Mouse (Mus musculus) adrenal gland (tissue): ENCODE measurements around the gene Slc20a1.

Source experiments
- intact Hi-C: fragments of 180-260 bp; cut with DNase I; formaldehyde crosslinking; loops from one replicate; pipeline ENCODE4 v1.15.1; 2025

Slc20a1 gene

GRCm38 (mm10) chr2:129225251-129225819, 26.8 kb downstream of the Slc20a1 start:
- intact Hi-C loops, result no loop called here

DNA sequence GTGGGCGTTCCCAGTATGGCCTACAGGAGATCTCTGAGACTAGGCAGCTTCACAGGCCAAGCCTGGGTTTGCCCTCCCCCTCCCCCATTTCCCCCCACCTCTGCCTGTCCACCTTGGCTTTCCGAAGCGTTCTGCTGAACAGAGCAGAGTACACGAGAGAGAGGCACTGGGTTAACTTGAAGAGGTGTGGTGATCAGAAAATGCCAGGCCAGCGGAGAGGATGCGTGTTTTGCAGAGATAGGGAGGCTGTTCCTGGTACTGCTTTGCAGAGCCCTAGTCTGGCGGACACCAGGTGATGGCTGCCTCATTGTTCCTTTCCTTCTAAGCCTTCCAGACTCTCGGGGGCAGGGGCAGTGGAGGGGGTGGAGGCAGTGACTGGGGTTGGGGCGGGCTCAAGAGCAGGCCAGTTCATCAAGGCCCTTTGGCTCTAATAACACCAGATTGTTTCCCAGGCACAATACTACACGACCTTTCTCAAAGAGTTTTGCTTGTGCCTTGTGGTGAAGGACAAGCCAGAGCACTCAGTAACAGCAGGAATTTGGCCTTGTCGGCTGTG, 27.8 kb downstream of the Slc20a1 start:
- intact Hi-C loops, result no loop called here

GRCm38 (mm10) chr2:129227011-129227529, 28.5 kb downstream of the Slc20a1 start:
- intact Hi-C loops, result no loop called here

GRCm38 (mm10) chr2:129227709-129228108, 29.1 kb downstream of the Slc20a1 start:
- intact Hi-C loops, result no loop called here

DNA sequence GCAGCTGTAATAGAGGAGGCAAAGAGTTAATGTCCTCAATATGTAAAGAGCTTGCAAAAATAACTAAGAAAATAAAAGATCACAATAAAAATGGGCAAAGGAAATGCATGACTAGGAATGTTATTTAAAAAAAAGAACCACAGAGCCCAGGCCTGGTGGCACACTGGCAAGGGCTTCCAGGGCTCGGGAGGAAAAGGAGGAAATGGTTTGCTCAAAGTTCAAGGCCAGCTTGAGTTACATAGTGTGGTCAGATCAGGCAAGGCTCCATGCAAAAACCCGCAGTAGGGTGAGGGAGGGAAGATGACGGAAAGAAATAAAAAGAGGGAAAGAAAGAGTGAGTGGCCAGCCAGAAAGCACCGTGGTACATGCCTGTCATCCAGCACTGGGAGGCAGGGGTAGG, 30.0 kb downstream of the Slc20a1 start:
- intact Hi-C loops, result no loop called here

- intact Hi-C loops, result no loop called here
These were observed 30.8 kb downstream of the Slc20a1 start for GRCm38 (mm10) chr2:129229316-129229715.

- intact Hi-C loops, result no loop called here
These were observed 33.5 kb downstream of the Slc20a1 start for GRCm38 (mm10) chr2:129232023-129232422.

- intact Hi-C loops, result no loop called here
These were observed 33.9 kb downstream of the Slc20a1 start for GRCm38 (mm10) chr2:129232484-129232883.

GRCm38 (mm10) chr2:129233218-129233617, 34.7 kb downstream of the Slc20a1 start:
- intact Hi-C loops, result no loop called here

GRCm38 (mm10) chr2:129233803-129234477, 35.4 kb downstream of the Slc20a1 start:
- intact Hi-C loops, result no loop called here

- intact Hi-C loops, result no loop called here
These were observed 36.2 kb downstream of the Slc20a1 start for GRCm38 (mm10) chr2:129234731-129235130.

DNA sequence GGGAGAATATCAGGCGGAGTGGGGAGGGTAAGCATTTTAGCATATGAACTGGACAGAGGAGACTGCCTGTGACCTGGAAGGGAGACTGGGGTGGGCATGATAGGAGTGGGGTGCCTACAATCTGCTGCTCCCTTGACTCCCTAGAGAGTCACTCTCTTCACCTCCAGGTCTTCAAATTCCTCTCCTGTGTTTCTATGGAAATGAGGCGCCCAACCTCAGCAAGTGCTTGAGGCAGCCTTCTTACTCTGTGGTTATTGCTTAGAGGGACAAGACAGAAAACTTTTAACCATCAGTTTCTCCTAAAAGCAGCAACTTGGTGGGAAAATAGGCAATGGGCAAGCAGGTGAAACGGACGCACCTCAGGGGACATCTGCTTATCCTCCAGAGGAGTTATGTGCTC, 38.0 kb downstream of the Slc20a1 start:
- intact Hi-C loops, result no loop called here

- intact Hi-C loops, result no loop called here
These were observed 42.3 kb downstream of the Slc20a1 start for GRCm38 (mm10) chr2:129240726-129241432.

DNA sequence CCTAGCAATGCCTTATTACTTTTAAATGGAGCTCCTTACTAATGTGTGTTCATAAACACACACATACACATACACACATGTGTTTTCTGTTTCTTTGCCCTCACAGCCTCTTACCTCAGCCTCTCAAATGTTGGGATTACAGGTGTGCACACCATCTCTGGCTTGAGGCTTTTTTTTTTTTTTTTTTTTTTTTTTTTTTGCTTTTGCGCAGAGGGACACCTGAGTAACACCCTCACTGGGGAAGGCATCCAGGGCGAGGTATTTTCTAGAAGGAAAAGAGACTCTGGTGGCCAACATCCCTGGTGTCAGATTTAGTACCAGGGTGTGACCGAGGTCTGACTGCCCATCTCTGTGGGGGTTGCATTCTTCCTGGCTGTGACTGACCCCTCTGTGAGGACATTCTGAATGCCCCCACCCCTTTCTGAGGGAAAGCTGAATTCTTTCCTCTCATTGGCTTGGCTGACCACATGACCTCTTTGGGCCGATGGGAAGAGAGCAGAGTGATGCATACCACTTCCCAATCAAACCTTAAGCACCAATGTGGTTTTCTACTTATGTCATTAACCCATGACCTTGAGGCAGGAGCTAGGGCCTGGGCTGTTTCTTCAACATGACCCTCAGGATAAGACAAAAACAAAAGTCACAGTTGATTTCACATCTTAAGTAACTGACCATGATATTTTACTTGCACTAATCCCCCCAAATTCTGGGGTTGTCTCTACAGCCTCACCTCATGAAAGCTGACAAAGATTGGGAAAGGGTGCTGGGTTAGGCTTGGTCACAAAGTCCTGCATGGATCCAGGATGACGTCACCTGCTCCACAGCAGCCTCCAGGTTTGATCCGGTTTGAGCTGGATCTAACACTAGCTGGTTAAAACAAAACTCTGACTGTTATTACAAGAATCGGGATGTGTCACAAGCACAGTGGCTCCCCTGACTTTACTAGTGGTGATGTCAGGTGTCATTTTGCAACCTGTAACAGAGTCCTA, 43.6 kb downstream of the Slc20a1 start:
- intact Hi-C loops, result no loop called here

DNA sequence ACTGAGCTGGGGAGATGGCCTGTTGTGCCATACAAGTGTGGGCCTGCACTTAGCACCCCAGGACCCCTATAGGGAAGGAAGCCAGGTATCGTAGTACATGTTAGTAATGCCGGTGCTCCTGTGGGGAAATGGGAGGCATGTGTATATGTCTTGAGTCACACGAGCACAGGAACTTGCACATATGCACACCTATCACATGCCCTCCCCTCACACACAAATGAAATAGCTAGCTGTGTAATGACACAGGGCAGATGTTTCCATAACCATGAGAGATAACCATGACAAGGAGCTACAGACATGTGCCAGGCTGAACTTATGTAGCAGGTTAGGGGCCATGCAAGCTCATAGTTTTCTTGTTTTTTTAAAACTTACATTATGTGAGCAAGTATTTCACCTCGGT, 44.4 kb downstream of the Slc20a1 start:
- intact Hi-C loops, result no loop called here

GRCm38 (mm10) chr2:129243786-129244185, 45.2 kb downstream of the Slc20a1 start:
- intact Hi-C loops, result no loop called here

GRCm38 (mm10) chr2:129244446-129245120, 46.0 kb downstream of the Slc20a1 start:
- intact Hi-C loops, result no loop called here

GRCm38 (mm10) chr2:129245618-129246017, 47.1 kb downstream of the Slc20a1 start:
- intact Hi-C loops, result no loop called here

- intact Hi-C loops, result no loop called here
These were observed 47.9 kb downstream of the Slc20a1 start for GRCm38 (mm10) chr2:129246436-129246835.

DNA sequence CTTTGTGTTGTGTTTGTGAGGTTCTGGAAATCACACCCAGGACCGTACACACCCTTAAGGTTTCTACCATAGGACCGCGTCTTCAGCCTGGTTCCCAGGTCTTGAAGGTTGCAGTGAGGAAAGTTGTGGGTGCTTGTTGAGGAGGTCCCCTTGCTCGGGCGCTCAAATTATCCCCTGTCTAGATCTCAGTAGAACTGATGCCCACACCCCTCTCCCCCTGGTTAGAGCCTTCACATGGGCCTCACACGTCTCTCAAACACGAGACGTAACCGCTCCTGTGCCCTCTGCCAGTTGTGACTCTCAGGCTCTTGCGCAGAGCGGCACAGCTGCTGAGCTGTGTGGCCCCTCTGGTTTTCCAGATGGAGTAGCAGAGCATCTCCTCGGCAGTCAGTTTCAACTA, 48.4 kb downstream of the Slc20a1 start:
- intact Hi-C loops, result no loop called here
